Mouse (Mus musculus) liver, embryonic 16.5 days (tissue): ENCODE data around the gene Dnah6. TPM values are rescaled to one million over a fixed set of nuclear protein-coding genes. Genes with fewer than 3 reads are reported as not detected.

Source experiments
- ATAC-seq: fragments of 200-750 bp; cut with Nextera tagmentation; 2 replicates; pipeline ENCODE4 v1.8.0; 2017; ENCODE audit warnings: low read depth, mild to moderate bottlenecking, moderate number of reproducible peaks, moderate library complexity
- H3K27ac ChIP-seq: fragments of 300-500 bp; sonication (generic); 2 replicates; pipeline ENCODE4 v1.5.1; 2014; ENCODE audit warnings: mild to moderate bottlenecking, low read length
- H3K27me3 ChIP-seq: fragments of 300-500 bp; sonication (generic); 2 replicates; pipeline ENCODE4 v1.6.1; 2014; ENCODE audit warnings: low read depth, low read length, mixed read lengths; ENCODE audit not compliant: control insufficient read depth, insufficient read depth
- H3K36me3 ChIP-seq: fragments of 300-500 bp; sonication (generic); 2 replicates; pipeline ENCODE4 v1.6.1; 2014; ENCODE audit warnings: mild to moderate bottlenecking; ENCODE audit not compliant: control insufficient read depth, insufficient read depth
- H3K4me1 ChIP-seq: fragments of 300-500 bp; sonication (generic); 2 replicates; pipeline ENCODE4 v1.6.1; 2014; ENCODE audit warnings: low read depth, low read length, mixed read lengths; ENCODE audit not compliant: control insufficient read depth
- H3K4me2 ChIP-seq: fragments of 300-500 bp; sonication (generic); 2 replicates; pipeline ENCODE4 v1.6.1; 2014; ENCODE audit warnings: low read depth, low read length, mixed read lengths
- H3K4me3 ChIP-seq: fragments of 300-500 bp; sonication (generic); 2 replicates; pipeline ENCODE4 v1.5.1; 2014; ENCODE audit warnings: low read depth, mild to moderate bottlenecking, low read length
- H3K9ac ChIP-seq: fragments of 300-500 bp; sonication (generic); 2 replicates; pipeline ENCODE4 v1.6.1; 2014; ENCODE audit warnings: low read depth, low read length
- H3K9me3 ChIP-seq: fragments of 300-500 bp; sonication (generic); replicated peaks from 2 replicates; pipeline ENCODE4 v1.6.1; 2016; ENCODE audit warnings: low read length; ENCODE audit not compliant: control insufficient read depth
- WGBS: fragments of 180-500 bp; shearing (Covaris S2); extraction: QIAGEN DNeasy Blood & Tissue Kit; methylation state at CpG from one replicate; pipeline ENCODE4 v1.1.7; 2014; ENCODE audit not compliant: insufficient replicate concordance; 5-methylcytosine and 5-hydroxymethylcytosine counted together
- polyA plus RNA-seq: library from polyadenylated mRNA; unstranded; fragments of >200 nt; fragmentation: Nextera tagmentation; extraction: Ambion mirVana; gene quantifications from 2 replicates; pipeline ENCODE4 v1.2.1, GENCODE M21; 2015

Gene Dnah6
- polyA plus RNA-seq, 1 experiment from 2014 or later = 0.04 TPM

- no peaks in the 10 kb centered on the region for H3K36me3 ChIP-seq
- no peaks in the 10 kb centered on the region for H3K9me3 ChIP-seq
- H3K9ac ChIP-seq = no peak overlapping the region
- no peak overlapping the region for H3K4me2 ChIP-seq
- ATAC-seq = no peak
- H3K4me3 ChIP-seq = no peak overlapping the region
- H3K27ac ChIP-seq = no peak overlapping the region
- no peaks in the 10 kb centered on the region for H3K4me1 ChIP-seq
- no peaks in the 10 kb centered on the region for H3K27me3 ChIP-seq
These were observed 9.8 kb downstream of the Dnah6 start for GRCm38 (mm10) chr6:73211602-73212001.

GRCm38 (mm10) chr6:73211036-73211435, 10.4 kb downstream of the Dnah6 start:
- Histone ChIP-seq H3K9me3 (no peaks in the 10 kb centered on the region), H3K27ac (no peak overlapping the region), H3K4me3 (no peak overlapping the region), H3K4me1 (no peaks in the 10 kb centered on the region), H3K4me2 (no peak overlapping the region), H3K27me3 (no peaks in the 10 kb centered on the region), H3K9ac (no peak overlapping the region), H3K36me3 (no peaks in the 10 kb centered on the region)
- WGBS = 50% methylated on average over 3 of the region's 3 CpGs
- no peak for ATAC-seq

- WGBS = 10% methylated on average over 4 of the region's 4 CpGs
- no peaks in the 10 kb centered on the region for H3K36me3 ChIP-seq
- no peak overlapping the region for H3K9ac ChIP-seq
- no peak overlapping the region for H3K27ac ChIP-seq
- H3K27me3 ChIP-seq = no peaks in the 10 kb centered on the region
- H3K9me3 ChIP-seq = no peaks in the 10 kb centered on the region
- H3K4me2 ChIP-seq = no peak overlapping the region
- no peaks in the 10 kb centered on the region for H3K4me1 ChIP-seq
- ATAC-seq = no peak
- H3K4me3 ChIP-seq = no peak overlapping the region
These were observed 10.9 kb downstream of the Dnah6 start for GRCm38 (mm10) chr6:73210445-73210972.

- H3K4me2 ChIP-seq = no peak overlapping the region
- WGBS = 76% methylated on average over 6 of the region's 6 CpGs
- H3K36me3 ChIP-seq = no peaks in the 10 kb centered on the region
- H3K9ac ChIP-seq = no peak overlapping the region
- no peak overlapping the region for H3K4me3 ChIP-seq
- no peak for ATAC-seq
- no peaks in the 10 kb centered on the region for H3K27me3 ChIP-seq
- no peak overlapping the region for H3K27ac ChIP-seq
- no peaks in the 10 kb centered on the region for H3K9me3 ChIP-seq
- no peaks in the 10 kb centered on the region for H3K4me1 ChIP-seq
These were observed 11.9 kb downstream of the Dnah6 start for GRCm38 (mm10) chr6:73209598-73209997.

- H3K9ac ChIP-seq = no peak overlapping the region
- no peaks in the 10 kb centered on the region for H3K9me3 ChIP-seq
- H3K27ac ChIP-seq = no peak overlapping the region
- ATAC-seq = no peak
- H3K4me1 ChIP-seq = no peaks in the 10 kb centered on the region
- no peaks in the 10 kb centered on the region for H3K27me3 ChIP-seq
- no peaks in the 10 kb centered on the region for H3K36me3 ChIP-seq
- H3K4me3 ChIP-seq = no peak overlapping the region
- H3K4me2 ChIP-seq = no peak overlapping the region
- WGBS = 40% methylated on average over 4 of the region's 4 CpGs
These were observed 16.5 kb downstream of the Dnah6 start for GRCm38 (mm10) chr6:73204937-73205336.

- H3K9ac ChIP-seq = no peak overlapping the region
- no peaks in the 10 kb centered on the region for H3K9me3 ChIP-seq
- no peaks in the 10 kb centered on the region for H3K36me3 ChIP-seq
- no peak overlapping the region for H3K4me3 ChIP-seq
- no peak overlapping the region for H3K27ac ChIP-seq
- no peaks in the 10 kb centered on the region for H3K27me3 ChIP-seq
- no peak for ATAC-seq
- H3K4me2 ChIP-seq = no peak overlapping the region
- 35% methylated on average over 2 of the region's 2 CpGs for WGBS
- H3K4me1 ChIP-seq = no peaks in the 10 kb centered on the region
These were observed 17.7 kb downstream of the Dnah6 start for GRCm38 (mm10) chr6:73203724-73204123.

- no peak overlapping the region for H3K27ac ChIP-seq
- no peaks in the 10 kb centered on the region for H3K36me3 ChIP-seq
- no peaks in the 10 kb centered on the region for H3K9me3 ChIP-seq
- H3K4me1 ChIP-seq = no peaks in the 10 kb centered on the region
- WGBS = 76% methylated on average over 13 of the region's 13 CpGs
- no peak overlapping the region for H3K4me3 ChIP-seq
- no peaks in the 10 kb centered on the region for H3K27me3 ChIP-seq
- no peak overlapping the region for H3K4me2 ChIP-seq
- no peak overlapping the region for H3K9ac ChIP-seq
- ATAC-seq = no peak
These were observed 26.2 kb downstream of the Dnah6 start for GRCm38 (mm10) chr6:73195291-73195690.

GRCm38 (mm10) chr6:73190756-73191155, 30.7 kb downstream of the Dnah6 start:
- Histone ChIP-seq H3K9ac (no peak overlapping the region), H3K4me3 (no peak overlapping the region), H3K9me3 (no peaks in the 10 kb centered on the region), H3K36me3 (no peaks in the 10 kb centered on the region), H3K4me2 (no peak overlapping the region), H3K27ac (no peak overlapping the region), H3K4me1 (no peaks in the 10 kb centered on the region), H3K27me3 (no peaks in the 10 kb centered on the region)
- WGBS = 56% methylated on average over 6 of the region's 6 CpGs
- ATAC-seq = no peak

GRCm38 (mm10) chr6:73184276-73184675, 37.2 kb downstream of the Dnah6 start:
- Histone ChIP-seq H3K9ac (no peak overlapping the region), H3K9me3 (no peaks in the 10 kb centered on the region), H3K36me3 (no peaks in the 10 kb centered on the region), H3K4me3 (no peak overlapping the region), H3K27me3 (no peaks in the 10 kb centered on the region), H3K4me1 (no peaks in the 10 kb centered on the region; the same call in none of the 2 replicates), H3K4me2 (no peak overlapping the region), H3K27ac (no peak overlapping the region)
- WGBS = 35% methylated on average over 5 of the region's 5 CpGs
- no peak for ATAC-seq
